Mouse (Mus musculus): ENCODE data around the gene Slc6a5. TPM values are rescaled to one million over a fixed set of nuclear protein-coding genes. Genes with fewer than 3 reads are reported as not detected.

Slc6a5 gene
- total and polyA plus RNA-seq, 3 experiments = not detected

DNA sequence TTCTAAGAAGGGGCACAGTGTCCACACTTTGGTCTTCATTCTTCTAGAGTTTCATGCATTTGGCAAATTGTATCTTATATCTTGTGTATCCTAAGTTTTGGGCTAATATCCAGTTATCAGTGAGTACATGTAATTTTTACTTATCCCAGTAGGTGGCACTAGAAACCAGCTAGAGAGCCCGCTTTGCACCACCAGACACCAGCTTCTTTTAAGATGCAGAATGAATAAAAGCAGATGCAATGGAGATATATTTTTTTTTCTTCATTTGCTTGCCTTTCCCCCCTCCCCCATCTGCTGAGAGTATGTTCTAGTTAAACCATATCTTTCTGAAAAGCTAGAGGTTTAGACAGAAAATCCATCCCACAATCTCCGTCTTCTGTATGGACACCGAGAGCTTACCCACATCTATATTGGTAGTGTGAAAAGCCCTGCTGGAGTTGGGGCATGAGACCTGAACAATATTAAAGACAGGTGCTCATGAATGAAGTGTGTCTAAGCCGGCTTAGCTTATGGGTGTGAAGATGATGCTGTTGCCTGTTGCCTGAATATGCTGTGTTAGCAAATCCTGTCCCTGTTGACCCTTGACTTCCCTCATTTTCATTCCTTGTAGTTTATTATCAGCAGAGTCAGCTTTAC lies 43.7 kb downstream of the Slc6a5 start:
- DNase-seq (ENCODE audit: low read depth, low spot score) = peak; percentile 20
- H3K36me3 ChIP-seq (ENCODE audit: control insufficient read depth in 1 of 2, insufficient read depth in 2 of 2, low read length in 2 of 2) = no peaks in the 10 kb centered on the region

GRCm38 (mm10) chr7:49954834-49955233 lies 44.9 kb downstream of the Slc6a5 start:
- Histone ChIP-seq H3K27ac (ENCODE audit: control insufficient read depth, low read depth, low read length) (no peak overlapping the region), H3K9me3 (replicated peaks; ENCODE audit: insufficient read depth, low read length) (no peaks in the 10 kb centered on the region), H3K9ac (ENCODE audit: control insufficient read depth, low read depth, low read length, poor library complexity, severe bottlenecking) (no peak overlapping the region), H3K4me3 (ENCODE audit: control insufficient read depth in 1 of 2, insufficient read depth in 1 of 2, low read depth in 2 of 2, low read length in 2 of 2) (no peak overlapping the region), H3K27me3 (ENCODE audit: control insufficient read depth in 1 of 2, insufficient read depth in 2 of 2, low read length in 2 of 2) (no peaks in the 10 kb centered on the region), H3K4me1 (ENCODE audit: control insufficient read depth in 1 of 2, insufficient read depth in 2 of 2, low read length in 2 of 2) (no peaks in the 10 kb centered on the region), H3K36me3 (ENCODE audit: control insufficient read depth in 1 of 2, insufficient read depth in 2 of 2, low read length in 2 of 2) (no peaks in the 10 kb centered on the region), H3K79me2 (ENCODE audit: control insufficient read depth, insufficient read depth, low read length, poor library complexity) (no peaks in the 10 kb centered on the region)
- no peak for TF ChIP-seq NRF1 (IDR thresholded peaks at IDR 0.05; ENCODE audit: insufficient read depth, low read depth, low read length, poor library complexity, severe bottlenecking)
- DNase-seq (ENCODE audit: low read depth, low spot score) = no peak

More for the DNA sequence above, 43.7 kb downstream of the Slc6a5 start:
- H3K79me2 ChIP-seq (ENCODE audit: control insufficient read depth, insufficient read depth, low read length, poor library complexity) = no peaks in the 10 kb centered on the region
- TF ChIP-seq ETS1 (IDR thresholded peaks at IDR 0.05; ENCODE audit: low read depth, low read length) = no peak
- peak; percentile 44; the same call in 1 of the 2 replicates for TF ChIP-seq ZC3H11A (IDR thresholded peaks at IDR 0.05; ENCODE audit: low read depth, low read length)
- TF ChIP-seq MYC (IDR thresholded peaks at IDR 0.05; ENCODE audit: low read depth, low read length) = no peak
- no peak for TF ChIP-seq CHD1 (IDR thresholded peaks at IDR 0.05; ENCODE audit: low read depth, low read length)
- TF ChIP-seq CHD2 (IDR thresholded peaks at IDR 0.05; ENCODE audit: low read length) = no peak
- peak; percentile 35 to 53 (median 51) for TF ChIP-seq CTCF (IDR thresholded peaks at IDR 0.05 in 2 of 3, conservative IDR thresholded peaks at IDR 0.05 in 1 of 3; ENCODE audit: control insufficient read depth in 1 of 3, insufficient read depth in 1 of 3, low read depth in 2 of 3, low read length in 3 of 3, poor library complexity in 1 of 3, severe bottlenecking in 1 of 3)
- TF ChIP-seq RAD21 (IDR thresholded peaks at IDR 0.05; ENCODE audit: low read depth, low read length) = peak; percentile 68
- peak; percentile 56 for TF ChIP-seq SMC3 (IDR thresholded peaks at IDR 0.05; ENCODE audit: low read depth, low read length)
- no peaks in the 10 kb centered on the region for H3K27me3 ChIP-seq (ENCODE audit: control insufficient read depth in 1 of 2, insufficient read depth in 2 of 2, low read length in 2 of 2)
- H3K27ac ChIP-seq (ENCODE audit: control insufficient read depth, low read depth, low read length) = no peak overlapping the region
- no peak overlapping the region for H3K4me3 ChIP-seq (ENCODE audit: control insufficient read depth in 1 of 2, insufficient read depth in 1 of 2, low read depth in 2 of 2, low read length in 2 of 2)
- no peak overlapping the region for H3K9ac ChIP-seq (ENCODE audit: control insufficient read depth, low read depth, low read length, poor library complexity, severe bottlenecking)
- no peaks in the 10 kb centered on the region for H3K4me1 ChIP-seq (ENCODE audit: control insufficient read depth in 1 of 2, insufficient read depth in 2 of 2, low read length in 2 of 2)
- no peaks in the 10 kb centered on the region for H3K9me3 ChIP-seq (replicated peaks; ENCODE audit: insufficient read depth, low read length)

- H3K79me2 ChIP-seq (ENCODE audit: control insufficient read depth, insufficient read depth, low read length, poor library complexity) = no peaks in the 10 kb centered on the region
- TF ChIP-seq SIN3A (IDR thresholded peaks at IDR 0.05; ENCODE audit: low read length) (no peak), UBTF (IDR thresholded peaks at IDR 0.05; ENCODE audit: borderline replicate concordance, insufficient read depth, low read depth, low read length) (no peak), SMC3 (IDR thresholded peaks at IDR 0.05; ENCODE audit: low read depth, low read length) (no peak), ZC3H11A (IDR thresholded peaks at IDR 0.05; ENCODE audit: low read depth, low read length) (no peak), CHD2 (IDR thresholded peaks at IDR 0.05; ENCODE audit: low read length) (no peak), USF1 (IDR thresholded peaks at IDR 0.05; ENCODE audit: low read depth, low read length) (no peak), ZMIZ1 (IDR thresholded peaks at IDR 0.05; ENCODE audit: low read depth, low read length) (no peak)
- no peaks in the 10 kb centered on the region for H3K4me1 ChIP-seq (ENCODE audit: control insufficient read depth in 1 of 2, insufficient read depth in 2 of 2, low read length in 2 of 2)
- no peak overlapping the region for H3K9ac ChIP-seq (ENCODE audit: control insufficient read depth, low read depth, low read length, poor library complexity, severe bottlenecking)
- no peak overlapping the region for H3K4me3 ChIP-seq (ENCODE audit: control insufficient read depth in 1 of 2, insufficient read depth in 1 of 2, low read depth in 2 of 2, low read length in 2 of 2)
- no peaks in the 10 kb centered on the region for H3K27me3 ChIP-seq (ENCODE audit: control insufficient read depth in 1 of 2, insufficient read depth in 2 of 2, low read length in 2 of 2)
- H3K27ac ChIP-seq (ENCODE audit: control insufficient read depth, low read depth, low read length) = no peak overlapping the region
- H3K9me3 ChIP-seq (replicated peaks; ENCODE audit: insufficient read depth, low read length) = no peaks in the 10 kb centered on the region
- H3K36me3 ChIP-seq (ENCODE audit: control insufficient read depth in 1 of 2, insufficient read depth in 2 of 2, low read length in 2 of 2) = no peaks in the 10 kb centered on the region
- DNase-seq (ENCODE audit: low read depth, low spot score) = no peak
These were observed 47.2 kb downstream of the Slc6a5 start for GRCm38 (mm10) chr7:49957142-49957541.

All from MEL (cell line).